Mouse (Mus musculus): ENCODE data around the gene Ccdc7b. TPM values are rescaled to one million over a fixed set of nuclear protein-coding genes. Genes with fewer than 3 reads are reported as not detected.
"Not testable (repeated sequence)": the region's sequence is repeated elsewhere in the genome, so short reads cannot be mapped to it uniquely, and the experiment has no call there.

Gene Ccdc7b
- not detected in 2 replicates for polyA plus RNA-seq (2015; fragmentation: Nextera tagmentation; extraction: Ambion mirVana)

- H3K27me3 ChIP-seq (replicated peaks); H3K9ac ChIP-seq; H3K9me3 ChIP-seq; H3K36me3 ChIP-seq; H3K4me1 ChIP-seq (replicated peaks); H3K4me3 ChIP-seq (replicated peaks); H3K27ac ChIP-seq; H3K4me2 ChIP-seq (replicated peaks); ATAC-seq: not testable (repeated sequence)
- 65% methylated on average over 1 of the region's 10 CpGs for WGBS
These were observed at the start of gene Ccdc7b for GRCm38 (mm10) chr8:129066834-129067233. Gene Ccdc7b (plus strand): TSS chr8:129067134.

GRCm38 (mm10) chr8:129065417-129065816 is 1.5 kb upstream of the Ccdc7b start, which contains the start of gene Ccdc7a:
Gene Ccdc7a (minus strand): TSS chr8:129065517.
- not testable (repeated sequence) for H3K9ac ChIP-seq; H3K27me3 ChIP-seq (replicated peaks); ATAC-seq; H3K36me3 ChIP-seq; H3K27ac ChIP-seq; H3K4me1 ChIP-seq (replicated peaks); H3K4me3 ChIP-seq (replicated peaks); H3K9me3 ChIP-seq; H3K4me2 ChIP-seq (replicated peaks)
- WGBS: 86% methylated on average over 2 of the region's 11 CpGs

- not testable (repeated sequence) for ATAC-seq; H3K9ac ChIP-seq; H3K4me3 ChIP-seq (replicated peaks); H3K4me1 ChIP-seq (replicated peaks); H3K27me3 ChIP-seq (replicated peaks); H3K9me3 ChIP-seq; H3K4me2 ChIP-seq (replicated peaks); H3K36me3 ChIP-seq; H3K27ac ChIP-seq
- 69% methylated on average over 3 of the region's 3 CpGs for WGBS
These were observed 48.8 kb downstream of the Ccdc7b start for GRCm38 (mm10) chr8:129115761-129116160.

- no peaks in the 10 kb centered on the region for H3K36me3 ChIP-seq
- 72% methylated on average over 1 of the region's 1 CpGs for WGBS
- H3K4me2 ChIP-seq (replicated peaks): no peak within 1 kb of the TSS
- H3K27ac ChIP-seq: no peak within 1 kb of the TSS
- no peaks in the 10 kb centered on the region for H3K9me3 ChIP-seq
- no peak within 1 kb of the TSS for H3K4me3 ChIP-seq (replicated peaks)
- no peak within 1 kb of the TSS for H3K9ac ChIP-seq
- H3K27me3 ChIP-seq (replicated peaks): no peaks in the 10 kb centered on the region
- no peak for ATAC-seq
- H3K4me1 ChIP-seq (replicated peaks): no peaks in the 10 kb centered on the region
These were observed 64.6 kb downstream of the Ccdc7b start, which contains the start of gene Gm10999 for GRCm38 (mm10) chr8:129131561-129131960. Gene Gm10999 (minus strand): TSS chr8:129131661.

- Histone ChIP-seq H3K4me1 (replicated peaks) (no peaks in the 10 kb centered on the region), H3K4me3 (replicated peaks) (no peak overlapping the region), H3K9ac (no peak overlapping the region), H3K27ac (no peak overlapping the region), H3K9me3 (no peaks in the 10 kb centered on the region), H3K4me2 (replicated peaks) (no peak overlapping the region), H3K36me3 (no peaks in the 10 kb centered on the region), H3K27me3 (replicated peaks) (no peaks in the 10 kb centered on the region)
- ATAC-seq: no peak
These were observed 66.5 kb downstream of the Ccdc7b start for GRCm38 (mm10) chr8:129133475-129133874.

Other genes starting within 250 kb of the Ccdc7b start
- gene Ccdc7a, start 1.6 kb upstream of the Ccdc7b start, polyA plus RNA-seq (2015; fragmentation: Nextera tagmentation; extraction: Ambion mirVana): not detected in 2 replicates
- gene Gm10999, start 64.5 kb downstream of the Ccdc7b start, polyA plus RNA-seq (2015; fragmentation: Nextera tagmentation; extraction: Ambion mirVana): not detected in 2 replicates
- gene 2610044O15Rik8, start 167.3 kb downstream of the Ccdc7b start, polyA plus RNA-seq (2015; fragmentation: Nextera tagmentation; extraction: Ambion mirVana): 16.8 and 17.3 TPM in 2 replicates